8 mouse cellular contexts compared by ENCODE assay signal in genomic region chr7:128672408-128673010, GRCm38 (mm10).
A peak's percentile ranks its signal among the peaks of the same experiment; 100 is the strongest.
DNase-seq lines count a peak whose midpoint lies in the region; ATAC-seq and TF ChIP-seq lines count a peak whose summit lies in the region.

No protein-coding gene starts in this region.

- H3K4me2 ChIP-seq in forebrain, embryonic 15.5 days (replicated peaks) = peak overlapping the region; percentile 41
- H3K4me2 ChIP-seq in lung, postnatal 0 days (replicated peaks; ENCODE audit: low read depth, low read length) = no peak overlapping the region

- H3K36me3 ChIP-seq in forebrain, embryonic 15.5 days = peaks cover 4% of the 10 kb centered on the region
- H3K36me3 ChIP-seq in lung, postnatal 0 days (ENCODE audit: insufficient read depth, low read length) = 0 out of 2 replicates have a peak, but pooled peaks cover 7% of the 10 kb centered on the region

- 3% methylated on average over 15 of the region's 15 CpGs for whole genome bisulfite sequencing in forebrain, embryonic 15.5 days
- WGBS in lung, postnatal 0 days = 33% methylated on average over 15 of the region's 15 CpGs

- peak; percentile 66 for ATAC-seq in forebrain, embryonic 15.5 days (replicated peaks)
- ATAC-seq in lung, postnatal 0 days = no peak

- H3K27me3 ChIP-seq in forebrain, embryonic 15.5 days = no peaks in the 10 kb centered on the region
- H3K27me3 ChIP-seq in lung, postnatal 0 days (replicated peaks; ENCODE audit: insufficient read depth, low read length) = no peaks in the 10 kb centered on the region

- H3K27ac ChIP-seq in forebrain, embryonic 15.5 days (replicated peaks) = peak overlapping the region; percentile 76
- no peak overlapping the region for H3K27ac ChIP-seq in lung, postnatal 0 days (ENCODE audit: low read length)

- TF ChIP-seq EP300 in lung, postnatal 0 days (IDR thresholded peaks at IDR 0.05) = no peak

- H3K9ac ChIP-seq in forebrain, embryonic 15.5 days (replicated peaks) = peak overlapping the region; percentile 36; the same call in 1 of the 2 replicates
- no peak overlapping the region for H3K9ac ChIP-seq in lung, postnatal 0 days (replicated peaks; ENCODE audit: low read depth)

- no peaks in the 10 kb centered on the region for H3K9me3 ChIP-seq in forebrain, embryonic 15.5 days
- H3K9me3 ChIP-seq in lung, postnatal 0 days (ENCODE audit: low read length) = no peaks in the 10 kb centered on the region

- peak; percentile 47 to 52 for DNase-seq in right cerebral cortex, adult 2 months (ENCODE audit: low spot score in 2 of 2)
- no peak for DNase-seq in right cerebral cortex, postnatal 14 days
- peak; percentile 72 for DNase-seq in cerebellum, adult 11-12 months
- DNase-seq in layer of hippocampus, postnatal 36 days = peak; percentile 42 to 45
- DNase-seq in neural tube, embryonic 10.5 days (ENCODE audit: extremely low spot score, low spot score) = peak; percentile 44
- no peak for DNase-seq in urinary bladder, postnatal 25 days (ENCODE audit: low spot score)
- no peak for DNase-seq in lung, postnatal 0 days (ENCODE audit: low spot score)

- H3K4me1 ChIP-seq in forebrain, embryonic 15.5 days = peaks cover 24% of the 10 kb centered on the region
- 0 out of 2 replicates have a peak, but pooled peaks cover 3% of the 10 kb centered on the region for H3K4me1 ChIP-seq in lung, postnatal 0 days (ENCODE audit: insufficient read depth, low read depth, low read length)

- H3K4me3 ChIP-seq in forebrain, embryonic 15.5 days = peak overlapping the region; percentile 14; the same call in 1 of the 2 replicates
- no peak overlapping the region for H3K4me3 ChIP-seq in lung, postnatal 0 days (ENCODE audit: low read depth, low read length)

- TF ChIP-seq CTCF in lung, postnatal 0 days (IDR thresholded peaks at IDR 0.05) = no peak

Comparison
In these comparisons a context has a peak if more than half of its experiments do, and no peak if none do; other contexts are left out.
1. DNase-seq: peak in right cerebral cortex, adult 2 months (2 of 2), cerebellum, adult 11-12 months (single experiment), layer of hippocampus, postnatal 36 days (2 of 2) and neural tube, embryonic 10.5 days (single experiment); none in right cerebral cortex, postnatal 14 days (single experiment), urinary bladder, postnatal 25 days (single experiment) and lung, postnatal 0 days (single experiment).